Mouse (Mus musculus): ENCODE results near the gene Mrpl16. TPM values are rescaled to one million over a fixed set of nuclear protein-coding genes. Genes with fewer than 3 reads are reported as not detected.

Gene Mrpl16
- total RNA-seq, 2 experiments from 2014 or later, result 102 to 104 TPM

Other genes with a start within 250 kb of the Mrpl16 start
- 1 to 10 TPM; 8.0 to 9.5 TPM for gene Ms4a4d, start 233.6 kb upstream of the Mrpl16 start, total RNA-seq (2021)
- gene Ms4a6d, start 165.5 kb upstream of the Mrpl16 start, total RNA-seq (2021), result 1 to 10 TPM; 1.8 to 5.7 TPM
- not detected for gene Ms4a2, start 146.7 kb upstream of the Mrpl16 start, total RNA-seq (2021)
- gene Ms4a3, start 129.5 kb upstream of the Mrpl16 start, total RNA-seq (2021), result not detected
- gene Oosp2, start 109.8 kb upstream of the Mrpl16 start, total RNA-seq (2021), result not detected
- gene Oosp1, start 79.2 kb upstream of the Mrpl16 start, total RNA-seq (2021), result not detected
- gene Oosp3, start 73.3 kb upstream of the Mrpl16 start, total RNA-seq (2021), result not detected
- gene Gif, start 22.8 kb upstream of the Mrpl16 start, total RNA-seq (2021), result not detected
- 1 to 10 TPM; 4.5 to 5.7 TPM for gene Stx3, start 49.0 kb downstream of the Mrpl16 start, total RNA-seq (2021)
- not detected for gene Olfr1417, start 68.8 kb downstream of the Mrpl16 start, total RNA-seq (2021)
- gene Olfr1418, start 90.7 kb downstream of the Mrpl16 start, total RNA-seq (2021), result not detected
- gene Olfr1419, start 104.7 kb downstream of the Mrpl16 start, total RNA-seq (2021), result not detected
- not detected for gene Olfr1420, start 116.2 kb downstream of the Mrpl16 start, total RNA-seq (2021)
- 10 to 100 TPM; 26.3 to 27.3 TPM for gene Patl1, start 142.0 kb downstream of the Mrpl16 start, total RNA-seq (2021)
- 100 to 1,000 TPM; 102 to 106 TPM for gene Osbp, start 195.6 kb downstream of the Mrpl16 start, total RNA-seq (2021)

Data from heart, postnatal 36 days (tissue).